Mouse (Mus musculus) left cerebral cortex, adult 6 months (tissue): Measurements from ENCODE around the gene Tex48. TPM values are rescaled to one million over a fixed set of nuclear protein-coding genes. Genes with fewer than 3 reads are reported as not detected.

ENCODE experiments used
- long read RNA-seq, 2 experiments: library from polyadenylated mRNA; unstranded; transcript quantifications; one replicate each; pipeline ENCODE4 v2.0.0; 2019 to 2020
- polyA plus RNA-seq: library from polyadenylated mRNA; unstranded; fragments of <200 nt; fragmentation: Nextera tagmentation; gene quantifications from 2 replicates; pipeline ENCODE4 v1.2.3, GENCODE M21; 2021

Tex48 gene
- polyA plus RNA-seq = not detected in 2 replicates
- long read RNA-seq, experiment 1 = 0 reads
- long read RNA-seq, experiment 2 = 0 reads

GRCm38 (mm10) chr4:63622378-63622835, at the start of gene Tex48:
Tex48 (minus strand) TSS chr4:63622428.

GRCm38 (mm10) chr4:63663279-63663678, 41.1 kb upstream of the Tex48 start, which contains the start of gene Gm11214:
Gm11214 (minus strand) TSS chr4:63663379.

GRCm38 (mm10) chr4:63604945-63605344, 17.3 kb downstream of the Tex48 start, which contains the start of gene Gm11213:
Gm11213 (minus strand) TSS chr4:63605261.

GRCm38 (mm10) chr4:63558407-63559081, 63.7 kb downstream of the Tex48 start, which contains the start of gene Tmem268:
Tmem268 (plus strand) TSS chr4:63558781.

Other genes starting within 250 kb of the Tex48 start
- gene Akna, start 219.1 kb downstream of the Tex48 start, polyA plus RNA-seq = 0.72 and 0.83 TPM in 2 replicates
- 4.0 and 9.7 TPM in 2 replicates for gene Whrn, start 126.4 kb downstream of the Tex48 start, polyA plus RNA-seq
- gene Atp6v1g1, start 77.7 kb downstream of the Tex48 start, polyA plus RNA-seq = 314 and 330 TPM in 2 replicates
- gene Tmem268, start 63.6 kb downstream of the Tex48 start, polyA plus RNA-seq = 8.0 and 9.5 TPM in 2 replicates
- not detected in 2 replicates for gene Gm11213, start 17.2 kb downstream of the Tex48 start, polyA plus RNA-seq
- gene Gm11214, start 41.0 kb upstream of the Tex48 start, polyA plus RNA-seq = not detected in 2 replicates
- gene Tnfsf15, start 122.7 kb upstream of the Tex48 start, polyA plus RNA-seq = not detected in 2 replicates
- gene Tnfsf8, start 238.9 kb upstream of the Tex48 start, polyA plus RNA-seq = not detected in 2 replicates